In the genomic region with DNA sequence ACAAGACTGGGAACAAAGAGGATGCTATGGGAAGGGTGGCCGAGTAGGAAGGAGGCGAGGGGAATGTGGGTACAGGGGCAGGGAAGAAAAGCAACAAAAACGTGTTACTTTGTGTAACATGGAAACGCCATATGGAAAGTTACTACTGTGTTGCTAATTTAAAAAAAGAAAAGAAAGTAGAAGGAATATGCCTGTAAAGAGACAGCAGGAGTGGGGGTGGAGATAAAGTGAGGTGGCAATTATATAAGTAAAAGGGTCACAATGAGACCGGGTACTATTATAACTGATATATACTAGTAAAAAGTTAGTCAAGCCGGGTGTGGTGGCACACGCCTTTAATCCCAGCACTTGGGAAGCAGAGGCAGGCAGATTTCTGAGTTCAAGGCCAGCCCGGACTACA, we compare ENCODE assay signal across 21 mouse cellular contexts.
"Had no signal": no experiment of that assay in that cellular context is flagged by ENCODE, and none has a peak within 500 bp of the region (broad histone marks: within the 10 kb centered on the region; RNA-seq: fewer than 3 reads in every experiment).

No protein-coding gene starts in this region.

- DNase-seq: heart, postnatal 10 days; heart, postnatal 14 days; heart, postnatal 36 days; heart, postnatal 4 days; kidney, adult 11 months; kidney, adult 18-20 months; kidney, adult 2 months; kidney, adult 8-10 months; kidney, postnatal 10 days; kidney, postnatal 14 days; kidney, postnatal 25 days; kidney, postnatal 36 days; kidney, postnatal 4 days; layer of hippocampus, adult 9-11 months; layer of hippocampus, postnatal 36 days had no signal

- ATAC-seq: hindbrain, embryonic 16.5 days; hindbrain, postnatal 0 days; inflammation-experienced regulatory T-cells, adult 6 months; intestine, embryonic 15.5 days; intestine, embryonic 16.5 days; intestine, postnatal 0 days had no signal
